Mouse (Mus musculus) G1E (cell line): ENCODE results near the gene Kif26a.

Source experiments
- CTCF ChIP-seq: IDR thresholded peaks from 2 replicates; pipeline ENCODE4 v1.5.1; 2012; ENCODE audit warnings: low read depth, low read length, inconsistent platforms, mixed read lengths
- GATA1 ChIP-seq: IDR thresholded peaks from 2 replicates; pipeline ENCODE4 v1.6.1; 2012; ENCODE audit warnings: borderline replicate concordance, low read length, inconsistent platforms, mixed read lengths
- TAL1 ChIP-seq: conservative IDR thresholded peaks from 2 replicates; pipeline ENCODE4 v1.6.1; 2012; ENCODE audit warnings: low read depth, low read length, inconsistent platforms, mixed read lengths

DNA sequence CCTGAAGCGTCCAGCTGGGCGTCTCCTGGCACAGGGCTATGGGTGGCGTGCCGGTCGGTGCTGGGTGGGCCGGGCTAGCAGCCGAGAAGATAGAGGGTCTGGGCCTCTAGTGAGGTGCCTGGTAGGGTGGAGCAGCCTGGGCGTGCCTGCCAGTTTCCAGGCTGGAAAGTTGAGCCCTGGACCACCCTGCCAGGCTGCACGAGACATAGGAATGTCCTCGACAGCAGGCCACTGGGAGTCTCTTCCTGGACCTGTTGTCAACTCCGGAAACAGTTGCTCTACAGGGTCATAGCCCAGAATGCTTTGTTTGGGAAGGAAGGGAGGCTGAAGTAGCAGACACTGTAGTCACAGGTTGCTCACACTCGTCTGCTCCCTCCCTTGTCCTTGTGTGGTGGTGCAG lies 7.6 kb downstream of the Kif26a start:
- TF ChIP-seq GATA1 (no peak), CTCF (no peak), TAL1 (no peak)
